8 mouse cellular contexts compared by ENCODE assay signal in genomic region chr13:83607883-83608581, GRCm38 (mm10).
A peak's percentile ranks its signal among the peaks of the same experiment; 100 is the strongest.
DNase-seq lines count a peak whose midpoint lies in the region; ATAC-seq and TF ChIP-seq lines count a peak whose summit lies in the region.

No protein-coding gene starts in this region.

- H3K36me3 ChIP-seq in heart, adult 2 months (ENCODE audit: control insufficient read depth, insufficient read depth, low read length) = peaks cover 30% of the 10 kb centered on the region
- H3K36me3 ChIP-seq in heart, embryonic 11.5 days (ENCODE audit: control insufficient read depth, insufficient read depth, low read length) = no peaks in the 10 kb centered on the region

- no peaks in the 10 kb centered on the region for H3K27me3 ChIP-seq in heart, adult 2 months (ENCODE audit: control insufficient read depth, insufficient read depth, low read length)
- no peaks in the 10 kb centered on the region for H3K27me3 ChIP-seq in heart, embryonic 11.5 days (ENCODE audit: control insufficient read depth, insufficient read depth, low read length)

- no peak for TF ChIP-seq POLR2A in heart, adult 2 months (IDR thresholded peaks at IDR 0.05; ENCODE audit: insufficient read depth, low read depth, low read length)

- H3K4me1 ChIP-seq in heart, adult 2 months (ENCODE audit: control insufficient read depth, insufficient read depth, low read length) = peaks cover 14% of the 10 kb centered on the region
- H3K4me1 ChIP-seq in heart, embryonic 11.5 days (ENCODE audit: control insufficient read depth, insufficient read depth, low read length) = peaks cover 16% of the 10 kb centered on the region

- WGBS in heart, adult 2 months = 31% methylated on average over 4 of the region's 4 CpGs
- WGBS in heart, embryonic 11.5 days (ENCODE audit: insufficient replicate concordance) = 53% methylated on average over 4 of the region's 4 CpGs

- H3K9me3 ChIP-seq in heart, embryonic 11.5 days (replicated peaks; ENCODE audit: control insufficient read depth, low read length) = no peaks in the 10 kb centered on the region

- peak overlapping the region; percentile 18; the same call in 1 of the 2 replicates for H3K27ac ChIP-seq in heart, adult 2 months
- H3K27ac ChIP-seq in heart, embryonic 11.5 days (ENCODE audit: low read depth, low read length) = no peak overlapping the region

- no peak for ATAC-seq in heart, embryonic 11.5 days (replicated peaks; ENCODE audit: insufficient number of reproducible peaks, low FRiP score, low TSS enrichment)
- peak; percentile 23; the same call in 1 of the 2 replicates for ATAC-seq in megakaryocyte-erythroid progenitor cell, adult 5-6 weeks (replicated peaks; ENCODE audit: low FRiP score, low TSS enrichment, poor library complexity, severe bottlenecking)

- H3K4me3 ChIP-seq in heart, adult 2 months = no peak overlapping the region
- no peak overlapping the region for H3K4me3 ChIP-seq in heart, embryonic 11.5 days (ENCODE audit: low read depth, low read length)

- TF ChIP-seq EP300 in heart, adult 2 months (IDR thresholded peaks at IDR 0.05; ENCODE audit: insufficient read depth, low read depth, low read length) = no peak

- peak in 1 of 2 experiments; percentile 31 for DNase-seq in heart, adult 2 months
- peak; percentile 14 for DNase-seq in urinary bladder, postnatal 14 days (ENCODE audit: low spot score)
- no peak for DNase-seq in urinary bladder, postnatal 4 days (ENCODE audit: low spot score in 2 of 2)
- no peak for DNase-seq in frontal cortex, postnatal 10 days (ENCODE audit: low spot score in 2 of 2)
- DNase-seq in cerebellum, adult 11-12 months = no peak
- DNase-seq in ovary, postnatal 14 days (ENCODE audit: low spot score) = no peak

- no peak for TF ChIP-seq CTCF in heart, adult 2 months (IDR thresholded peaks at IDR 0.05)

- no peak overlapping the region for H3K9ac ChIP-seq in heart, adult 2 months (ENCODE audit: low read depth, low read length)
- H3K9ac ChIP-seq in heart, embryonic 11.5 days (ENCODE audit: low read depth, low read length) = no peak overlapping the region

- H3K4me2 ChIP-seq in heart, embryonic 11.5 days = no peak overlapping the region

- intact Hi-C loops in heart, adult 2 months (cut with DNase I) = no loop called here

- no peaks in the 10 kb centered on the region for H3K79me2 ChIP-seq in heart, adult 2 months (replicated peaks; ENCODE audit: control insufficient read depth, insufficient read depth, low read length)
